Mouse (Mus musculus): ENCODE measurements at regions not wholly inside any gene's neighbourhood (a gene's known extent, or its start where the extent isn't known, plus 50 kb on each side); places are given as distances from the start of the nearest gene placed in this dataset.

- H3K4me2 ChIP-seq (replicated peaks): no peak overlapping the region
- H3K27ac ChIP-seq (replicated peaks): no peak overlapping the region
- no peak overlapping the region for H3K4me3 ChIP-seq (replicated peaks)
- H3K9me3 ChIP-seq (replicated peaks): no peaks in the 10 kb centered on the region
- H3K4me1 ChIP-seq: no peaks in the 10 kb centered on the region
- no peaks in the 10 kb centered on the region for H3K36me3 ChIP-seq
- no peak overlapping the region for H3K9ac ChIP-seq
- no peaks in the 10 kb centered on the region for H3K27me3 ChIP-seq
- whole genome bisulfite sequencing: 64% methylated on average over 3 of the region's 3 CpGs
- no peak for ATAC-seq (ENCODE audit: insufficient number of reproducible peaks, low FRiP score, low TSS enrichment, low read depth)
Measured at GRCm38 (mm10) chr1:14000605-14001395, 2092.3 kb downstream of the 4930444P10Rik start.

GRCm38 (mm10) chr1:13998178-13998708 lies 2094.9 kb downstream of the 4930444P10Rik start:
- ATAC-seq (ENCODE audit: insufficient number of reproducible peaks, low FRiP score, low TSS enrichment, low read depth): no peak
- H3K9ac ChIP-seq: no peak overlapping the region
- H3K27ac ChIP-seq (replicated peaks): no peak overlapping the region
- H3K9me3 ChIP-seq (replicated peaks): no peaks in the 10 kb centered on the region
- H3K4me1 ChIP-seq: no peaks in the 10 kb centered on the region
- H3K27me3 ChIP-seq: no peaks in the 10 kb centered on the region
- H3K4me2 ChIP-seq (replicated peaks): no peak overlapping the region
- WGBS: 76% methylated on average over 8 of the region's 11 CpGs
- H3K4me3 ChIP-seq (replicated peaks): no peak overlapping the region
- H3K36me3 ChIP-seq: no peaks in the 10 kb centered on the region

GRCm38 (mm10) chr1:13993825-13994509 lies 2099.2 kb downstream of the 4930444P10Rik start:
- Histone ChIP-seq H3K36me3 (no peaks in the 10 kb centered on the region), H3K27me3 (no peaks in the 10 kb centered on the region), H3K4me1 (no peaks in the 10 kb centered on the region), H3K9ac (no peak overlapping the region), H3K4me3 (replicated peaks) (no peak overlapping the region), H3K4me2 (replicated peaks) (no peak overlapping the region), H3K27ac (replicated peaks) (no peak overlapping the region), H3K9me3 (replicated peaks) (no peaks in the 10 kb centered on the region)
- 89% methylated on average over 9 of the region's 9 CpGs for WGBS
- no peak for ATAC-seq (ENCODE audit: insufficient number of reproducible peaks, low FRiP score, low TSS enrichment, low read depth)

GRCm38 (mm10) chr1:13992978-13993377 lies 2100.1 kb downstream of the 4930444P10Rik start:
- no peak overlapping the region for H3K27ac ChIP-seq (replicated peaks)
- H3K9ac ChIP-seq: no peak overlapping the region
- H3K4me2 ChIP-seq (replicated peaks): no peak overlapping the region
- H3K36me3 ChIP-seq: no peaks in the 10 kb centered on the region
- H3K4me3 ChIP-seq (replicated peaks): no peak overlapping the region
- no peaks in the 10 kb centered on the region for H3K27me3 ChIP-seq
- no peaks in the 10 kb centered on the region for H3K4me1 ChIP-seq
- WGBS: 32% methylated on average over 9 of the region's 9 CpGs
- no peaks in the 10 kb centered on the region for H3K9me3 ChIP-seq (replicated peaks)
- ATAC-seq (ENCODE audit: insufficient number of reproducible peaks, low FRiP score, low TSS enrichment, low read depth): no peak

- Histone ChIP-seq H3K9ac (no peak overlapping the region), H3K27me3 (no peaks in the 10 kb centered on the region), H3K4me1 (no peaks in the 10 kb centered on the region), H3K36me3 (no peaks in the 10 kb centered on the region), H3K27ac (replicated peaks) (no peak overlapping the region), H3K4me2 (replicated peaks) (no peak overlapping the region), H3K4me3 (replicated peaks) (no peak overlapping the region), H3K9me3 (replicated peaks) (no peaks in the 10 kb centered on the region)
- ATAC-seq (ENCODE audit: insufficient number of reproducible peaks, low FRiP score, low TSS enrichment, low read depth): no peak
- 75% methylated on average over 3 of the region's 3 CpGs for WGBS
Measured at GRCm38 (mm10) chr1:13989360-13989759, 2103.8 kb downstream of the 4930444P10Rik start.

- no peaks in the 10 kb centered on the region for H3K36me3 ChIP-seq
- no peaks in the 10 kb centered on the region for H3K4me1 ChIP-seq
- H3K9me3 ChIP-seq (replicated peaks): no peaks in the 10 kb centered on the region
- ATAC-seq (ENCODE audit: insufficient number of reproducible peaks, low FRiP score, low TSS enrichment, low read depth): no peak
- no peak overlapping the region for H3K4me3 ChIP-seq (replicated peaks)
- H3K4me2 ChIP-seq (replicated peaks): no peak overlapping the region
- no peak overlapping the region for H3K9ac ChIP-seq
- 89% methylated on average over 2 of the region's 2 CpGs for WGBS
- H3K27ac ChIP-seq (replicated peaks): no peak overlapping the region
- H3K27me3 ChIP-seq: no peaks in the 10 kb centered on the region
Measured at GRCm38 (mm10) chr1:13984833-13985232, 2108.3 kb downstream of the 4930444P10Rik start.

- 86% methylated on average over 6 of the region's 6 CpGs for WGBS
- ATAC-seq (ENCODE audit: insufficient number of reproducible peaks, low FRiP score, low TSS enrichment, low read depth): no peak
- H3K4me2 ChIP-seq (replicated peaks): no peak overlapping the region
Measured at GRCm38 (mm10) chr1:13980273-13980672, 2112.9 kb downstream of the 4930444P10Rik start.

GRCm38 (mm10) chr1:13978640-13979039 lies 2114.5 kb downstream of the 4930444P10Rik start:
- H3K27me3 ChIP-seq: no peaks in the 10 kb centered on the region
- no peak for ATAC-seq (ENCODE audit: insufficient number of reproducible peaks, low FRiP score, low TSS enrichment, low read depth)
- no peaks in the 10 kb centered on the region for H3K4me1 ChIP-seq
- 85% methylated on average over 3 of the region's 3 CpGs for WGBS
- no peak overlapping the region for H3K4me3 ChIP-seq (replicated peaks)
- no peak overlapping the region for H3K4me2 ChIP-seq (replicated peaks)
- no peaks in the 10 kb centered on the region for H3K9me3 ChIP-seq (replicated peaks)
- H3K36me3 ChIP-seq: no peaks in the 10 kb centered on the region
- no peak overlapping the region for H3K9ac ChIP-seq
- no peak overlapping the region for H3K27ac ChIP-seq (replicated peaks)

More at GRCm38 (mm10) chr1:13980273-13980672, 2112.9 kb downstream of the 4930444P10Rik start:
- H3K27me3 ChIP-seq: no peaks in the 10 kb centered on the region
- no peaks in the 10 kb centered on the region for H3K9me3 ChIP-seq (replicated peaks)
- H3K27ac ChIP-seq (replicated peaks): no peak overlapping the region
- H3K36me3 ChIP-seq: no peaks in the 10 kb centered on the region
- no peak overlapping the region for H3K4me3 ChIP-seq (replicated peaks)
- H3K4me1 ChIP-seq: no peaks in the 10 kb centered on the region
- H3K9ac ChIP-seq: no peak overlapping the region

- Histone ChIP-seq H3K9me3 (replicated peaks) (no peaks in the 10 kb centered on the region), H3K4me3 (replicated peaks) (no peak overlapping the region), H3K4me2 (replicated peaks) (no peak overlapping the region), H3K27ac (replicated peaks) (no peak overlapping the region), H3K27me3 (no peaks in the 10 kb centered on the region), H3K36me3 (no peaks in the 10 kb centered on the region), H3K9ac (no peak overlapping the region), H3K4me1 (no peaks in the 10 kb centered on the region)
- WGBS: 91% methylated on average over 1 of the region's 1 CpGs
- ATAC-seq (ENCODE audit: insufficient number of reproducible peaks, low FRiP score, low TSS enrichment, low read depth): no peak
Measured at GRCm38 (mm10) chr1:13977207-13977606, 2115.9 kb downstream of the 4930444P10Rik start.

GRCm38 (mm10) chr1:13949241-13949640 lies 2143.9 kb downstream of the 4930444P10Rik start:
- Histone ChIP-seq H3K27me3 (no peaks in the 10 kb centered on the region), H3K9ac (no peak overlapping the region), H3K36me3 (no peaks in the 10 kb centered on the region), H3K4me1 (no peaks in the 10 kb centered on the region), H3K4me3 (replicated peaks) (no peak overlapping the region), H3K4me2 (replicated peaks) (no peak overlapping the region), H3K9me3 (replicated peaks) (no peaks in the 10 kb centered on the region), H3K27ac (replicated peaks) (no peak overlapping the region)
- WGBS: 79% methylated on average over 3 of the region's 3 CpGs
- no peak for ATAC-seq (ENCODE audit: insufficient number of reproducible peaks, low FRiP score, low TSS enrichment, low read depth)

- H3K27ac ChIP-seq (replicated peaks): no peak overlapping the region
- no peak for ATAC-seq (ENCODE audit: insufficient number of reproducible peaks, low FRiP score, low TSS enrichment, low read depth)
- H3K36me3 ChIP-seq: no peaks in the 10 kb centered on the region
- H3K9me3 ChIP-seq (replicated peaks): no peaks in the 10 kb centered on the region
- 91% methylated on average over 3 of the region's 3 CpGs for WGBS
- no peaks in the 10 kb centered on the region for H3K4me1 ChIP-seq
- H3K4me2 ChIP-seq (replicated peaks): no peak overlapping the region
- no peak overlapping the region for H3K4me3 ChIP-seq (replicated peaks)
- H3K27me3 ChIP-seq: no peaks in the 10 kb centered on the region
- H3K9ac ChIP-seq: no peak overlapping the region
Measured at GRCm38 (mm10) chr1:13941351-13941750, 2151.8 kb downstream of the 4930444P10Rik start.
